Mouse (Mus musculus) myocyte (in vitro differentiated cells): ENCODE data around the gene B3galt4.
"Not testable (repeated sequence)": the region's sequence is repeated elsewhere in the genome, so short reads cannot be mapped to it uniquely, and the experiment has no call there.

Experiments
- MAX ChIP-seq: IDR thresholded peaks from one replicate; pipeline ENCODE4 v1.6.1; 2011; ENCODE audit warnings: low read depth, mild to moderate bottlenecking, control low read depth
- MYOD1 ChIP-seq, 3 experiments: IDR thresholded peaks; one replicate each; pipeline ENCODE4 v1.6.1; 2011; ENCODE audit warnings: control low read depth in 2 of 3, low read depth in 2 of 3, mild to moderate bottlenecking in 2 of 3, moderate library complexity in 1 of 3; ENCODE audit not compliant: insufficient read length in 2 of 3, control insufficient read depth in 1 of 3
- MYOG ChIP-seq, 3 experiments: IDR thresholded peaks; one replicate each; pipeline ENCODE4 v1.6.1; 2011; ENCODE audit warnings: control low read depth in 2 of 3, low read depth in 2 of 3, mild to moderate bottlenecking in 2 of 3; ENCODE audit not compliant: insufficient read length in 2 of 3, control insufficient read depth in 1 of 3, insufficient read depth in 1 of 3
- POLR2A ChIP-seq: IDR thresholded peaks from one replicate; pipeline ENCODE4 v1.6.1; 2011; ENCODE audit warnings: low read depth, mild to moderate bottlenecking, control low read depth, moderate library complexity; ENCODE audit not compliant: insufficient read length
- POLR2AphosphoS2 ChIP-seq: IDR thresholded peaks from one replicate; pipeline ENCODE4 v1.6.1; 2011; ENCODE audit warnings: low read depth, control low read depth; ENCODE audit not compliant: insufficient read length
- REST ChIP-seq: IDR thresholded peaks from one replicate; pipeline ENCODE4 v1.6.1; 2011; ENCODE audit warnings: mild to moderate bottlenecking, control low read depth, moderate library complexity; ENCODE audit not compliant: insufficient read depth, insufficient read length
- TCF12 ChIP-seq: IDR thresholded peaks from one replicate; pipeline ENCODE4 v1.6.1; 2011; ENCODE audit warnings: mild to moderate bottlenecking, control low read depth; ENCODE audit not compliant: poor library complexity, insufficient read depth, severe bottlenecking
- USF1 ChIP-seq: IDR thresholded peaks from one replicate; pipeline ENCODE4 v1.6.1; 2011; ENCODE audit warnings: low read depth, mild to moderate bottlenecking, control low read depth, moderate library complexity

DNA sequence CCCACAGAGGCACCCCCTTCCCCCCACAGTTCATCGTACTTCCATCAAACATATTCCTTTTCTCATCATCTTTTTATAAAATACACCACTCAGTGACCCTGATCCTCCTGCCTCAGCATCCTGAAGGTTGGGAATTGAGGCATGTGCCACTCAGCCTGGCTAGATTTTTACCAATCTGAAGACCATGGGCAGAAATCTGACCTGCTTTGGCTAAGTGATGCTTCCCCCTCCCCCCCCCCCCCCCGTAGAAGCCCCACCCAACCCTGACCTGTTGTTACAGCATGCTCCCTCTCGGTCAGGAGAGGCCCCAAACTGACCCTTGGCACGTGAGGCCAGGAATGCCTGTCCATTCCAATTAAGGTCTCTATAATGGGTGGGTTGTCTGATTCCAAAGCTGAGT is 46.5 kb downstream of the B3galt4 start, which contains the start of gene Platr17:
- TF ChIP-seq USF1; MAX; POLR2A; TCF12; MYOD1 (IDR thresholded peaks at IDR 0.05; ENCODE audit: control insufficient read depth in 1 of 3, insufficient read length in 2 of 3, low read depth in 2 of 3); MYOG (IDR thresholded peaks at IDR 0.05; ENCODE audit: control insufficient read depth in 1 of 3, insufficient read depth in 1 of 3, insufficient read length in 2 of 3, low read depth in 2 of 3); REST; POLR2AphosphoS2: not testable (repeated sequence)
